Mouse (Mus musculus) megakaryocyte-erythroid progenitor cell, adult 5 weeks (primary cell): ENCODE measurements around the gene Gm12569. TPM values are rescaled to one million over a fixed set of nuclear protein-coding genes. Genes with fewer than 3 reads are reported as not detected.

ENCODE experiments used
- polyA plus RNA-seq: library from polyadenylated mRNA; stranded (reverse); fragments of >175 nt; gene quantifications from 2 replicates; pipeline ENCODE4 v1.2.3, GENCODE M21; 2012

The Gm12569 gene
- not detected in 2 replicates for polyA plus RNA-seq

GRCm38 (mm10) chr11:51220308-51220707, at the start of gene Gm12569:
Gene Gm12569 (plus strand): TSS chr11:51220473.

GRCm38 (mm10) chr11:51261680-51262219, 41.5 kb downstream of the Gm12569 start, which contains the start of gene Clk4:
Gene Clk4 (plus strand): TSS chr11:51261730.

GRCm38 (mm10) chr11:51262342-51263285, 42.3 kb downstream of the Gm12569 start, which contains the start of gene BC049762:
Gene BC049762 (minus strand): TSS chr11:51263046.

Other genes starting within 250 kb of the Gm12569 start
- gene Olfr1377, start 238.5 kb upstream of the Gm12569 start, polyA plus RNA-seq: not detected in 2 replicates
- not detected in 2 replicates for gene Olfr51, start 216.9 kb upstream of the Gm12569 start, polyA plus RNA-seq
- gene Olfr54, start 206.2 kb upstream of the Gm12569 start, polyA plus RNA-seq: not detected in 2 replicates
- gene Olfr1375, start 172.4 kb upstream of the Gm12569 start, polyA plus RNA-seq: not detected in 2 replicates
- 0.01 TPM in 1 of 2 replicates, not detected in the other for gene Zfp354a, start 161.2 kb upstream of the Gm12569 start, polyA plus RNA-seq
- gene Clk4, start 41.3 kb downstream of the Gm12569 start, polyA plus RNA-seq: 5.7 and 6.3 TPM in 2 replicates
- 0.12 and 0.30 TPM in 2 replicates for gene BC049762, start 42.6 kb downstream of the Gm12569 start, polyA plus RNA-seq
- 0.06 and 0.12 TPM in 2 replicates for gene Col23a1, start 69.4 kb downstream of the Gm12569 start, polyA plus RNA-seq